Mouse (Mus musculus) spleen, adult 2 months (tissue): ENCODE data around the gene Ica1.

Experiments
- CTCF ChIP-seq: fragments of 200-500 bp; IDR thresholded peaks from 2 replicates; pipeline ENCODE4 v1.5.1; 2011; ENCODE audit warnings: mild to moderate bottlenecking, inconsistent platforms; ENCODE audit not compliant: insufficient read depth, insufficient read length, insufficient replicate concordance; ENCODE audit errors: extremely low read depth
- POLR2A ChIP-seq: fragments of 200-500 bp; IDR thresholded peaks from 2 replicates; pipeline ENCODE4 v1.6.1; 2011; ENCODE audit warnings: low read depth, low read length, inconsistent platforms

GRCm38 (mm10) chr6:8741659-8742058, 36.6 kb downstream of the Ica1 start:
- TF ChIP-seq CTCF: no peak
- TF ChIP-seq POLR2A: no peak
